Mouse (Mus musculus) megakaryocyte, embryonic 14.5 days (primary cell): Measurements from ENCODE around the gene Foxp4.

Source experiments
- FLI1 ChIP-seq: IDR thresholded peaks from 2 replicates; pipeline ENCODE4 v1.6.1; 2012; ENCODE audit warnings: low read length, inconsistent platforms, mixed read lengths
- GATA1 ChIP-seq: IDR thresholded peaks from 3 replicates; pipeline ENCODE4 v1.6.1; 2012; ENCODE audit warnings: mixed read lengths, low read length, inconsistent platforms, borderline replicate concordance

DNA sequence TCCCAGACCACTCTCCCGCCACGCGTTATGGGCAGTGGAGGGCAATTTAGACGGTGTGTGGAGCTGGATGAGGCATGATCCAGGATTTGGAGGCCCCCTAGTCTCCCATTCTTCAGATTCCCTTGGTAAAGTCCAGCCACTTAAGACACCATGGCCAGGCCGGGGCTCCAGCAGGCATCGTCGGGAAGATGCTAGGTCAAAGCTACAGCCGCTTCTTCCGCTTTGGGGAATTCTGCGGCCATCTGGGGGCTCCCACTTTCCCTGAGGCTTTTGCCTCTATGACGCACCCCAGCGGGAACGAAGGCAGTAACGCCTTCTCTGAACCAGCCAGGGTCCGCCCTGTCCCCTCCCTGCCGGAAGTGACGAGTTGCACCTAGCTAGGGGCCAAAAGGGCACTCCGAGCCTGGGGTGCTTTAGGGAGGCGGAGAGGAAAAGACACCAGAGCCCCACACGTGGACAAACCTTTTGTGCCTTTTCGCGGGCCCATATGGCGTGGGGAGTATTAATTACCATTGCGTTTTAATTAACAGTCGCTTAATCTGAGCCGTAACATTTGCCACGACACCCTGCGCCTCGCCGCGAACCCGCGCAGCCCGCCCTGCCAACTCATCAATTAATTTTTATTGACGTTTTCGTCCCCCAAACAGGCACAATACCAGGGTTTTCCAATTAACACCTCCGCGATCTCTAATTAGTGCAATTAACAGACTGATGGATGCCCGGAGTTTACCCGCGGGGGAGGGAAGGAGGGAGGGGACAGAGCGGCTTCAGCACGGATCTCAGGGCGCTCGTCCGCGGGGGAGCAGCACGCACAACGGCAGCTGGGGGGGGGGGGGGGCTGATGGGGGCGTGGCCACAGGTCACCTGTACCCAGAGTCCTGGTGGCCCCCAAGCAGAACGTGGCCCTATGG, 15.1 kb downstream of the Foxp4 start:
- TF ChIP-seq FLI1, result no peak
- no peak for TF ChIP-seq GATA1
